Mouse (Mus musculus): Measurements from ENCODE around the gene 5031439G07Rik.

5031439G07Rik gene

GRCm38 (mm10) chr15:84995041-84995440, 6.7 kb upstream of the 5031439G07Rik start:
- no peak for DNase-seq (ENCODE audit: low spot score in 2 of 2)

GRCm38 (mm10) chr15:84994498-84994897, 6.1 kb upstream of the 5031439G07Rik start:
- DNase-seq (ENCODE audit: low spot score in 2 of 2), result no peak

- DNase-seq (ENCODE audit: low spot score in 2 of 2), result peak in 1 of 2 experiments; percentile 52
Observed at GRCm38 (mm10) chr15:84989771-84990170, 1.4 kb upstream of the 5031439G07Rik start.

- DNase-seq (ENCODE audit: low spot score in 2 of 2), result no peak
Observed at GRCm38 (mm10) chr15:84989098-84989497, 747 bp upstream of the 5031439G07Rik start.

- no peak for DNase-seq (ENCODE audit: low spot score in 2 of 2)
Observed at GRCm38 (mm10) chr15:84987020-84987815, 1.1 kb downstream of the 5031439G07Rik start.

GRCm38 (mm10) chr15:84986171-84987019, 2.0 kb downstream of the 5031439G07Rik start:
- no peak for DNase-seq (ENCODE audit: low spot score in 2 of 2)

GRCm38 (mm10) chr15:84985516-84986160, 2.7 kb downstream of the 5031439G07Rik start:
- DNase-seq (ENCODE audit: low spot score in 2 of 2), result no peak

- DNase-seq (ENCODE audit: low spot score in 2 of 2), result no peak
Observed at GRCm38 (mm10) chr15:84983721-84984120, 4.6 kb downstream of the 5031439G07Rik start.

GRCm38 (mm10) chr15:84982888-84983287, 5.5 kb downstream of the 5031439G07Rik start:
- DNase-seq (ENCODE audit: low spot score in 2 of 2), result no peak

- DNase-seq (ENCODE audit: low spot score in 2 of 2), result no peak
Observed at GRCm38 (mm10) chr15:84981609-84982313, 6.6 kb downstream of the 5031439G07Rik start.

GRCm38 (mm10) chr15:84975729-84976128, 12.6 kb downstream of the 5031439G07Rik start:
- peak; percentile 76 to 84 for DNase-seq (ENCODE audit: low spot score in 2 of 2)

GRCm38 (mm10) chr15:84973544-84973871, 14.8 kb downstream of the 5031439G07Rik start:
- DNase-seq (ENCODE audit: low spot score in 2 of 2), result no peak

GRCm38 (mm10) chr15:84972860-84973543, 15.3 kb downstream of the 5031439G07Rik start:
- DNase-seq (ENCODE audit: low spot score in 2 of 2), result peak in 1 of 2 experiments; percentile 67

GRCm38 (mm10) chr15:84968534-84968933, 19.8 kb downstream of the 5031439G07Rik start:
- no peak for DNase-seq (ENCODE audit: low spot score in 2 of 2)

GRCm38 (mm10) chr15:84965575-84966360, 22.6 kb downstream of the 5031439G07Rik start:
- DNase-seq (ENCODE audit: low spot score in 2 of 2), result no peak

GRCm38 (mm10) chr15:84964771-84965170, 23.6 kb downstream of the 5031439G07Rik start:
- DNase-seq (ENCODE audit: low spot score in 2 of 2), result no peak

GRCm38 (mm10) chr15:84962518-84962917, 25.8 kb downstream of the 5031439G07Rik start:
- no peak for DNase-seq (ENCODE audit: low spot score in 2 of 2)

- DNase-seq (ENCODE audit: low spot score in 2 of 2), result peak in 1 of 2 experiments; percentile 83
Observed at GRCm38 (mm10) chr15:84960692-84961091, 27.7 kb downstream of the 5031439G07Rik start.

GRCm38 (mm10) chr15:84959891-84960290, 28.5 kb downstream of the 5031439G07Rik start:
- no peak for DNase-seq (ENCODE audit: low spot score in 2 of 2)

GRCm38 (mm10) chr15:84958331-84958730, 30.0 kb downstream of the 5031439G07Rik start:
- no peak for DNase-seq (ENCODE audit: low spot score in 2 of 2)

Data from left cerebral cortex, adult 9 months (tissue).